Mouse (Mus musculus): ENCODE measurements around the gene Flt1. TPM values are rescaled to one million over a fixed set of nuclear protein-coding genes. Genes with fewer than 3 reads are reported as not detected.
A peak's percentile ranks its signal among the peaks of the same experiment; 100 is the strongest.

The Flt1 gene
- polyA plus RNA-seq, 1 experiment from 2014 or later: 11.1 TPM

GRCm38 (mm10) chr5:147748081-147748581 lies 22.3 kb upstream of the Flt1 start:
- H3K27me3 ChIP-seq: peaks cover 68% of the 10 kb centered on the region
- under 1% methylated on average over 15 of the region's 15 CpGs for WGBS
- no peaks in the 10 kb centered on the region for H3K9me3 ChIP-seq
- H3K27ac ChIP-seq: no peak overlapping the region
- peak overlapping the region; percentile 17 for H3K4me3 ChIP-seq
- H3K4me1 ChIP-seq (replicated peaks): peaks cover 24% of the 10 kb centered on the region
- H3K4me2 ChIP-seq: peak overlapping the region; percentile 49
- H3K36me3 ChIP-seq: no peaks in the 10 kb centered on the region
- 0 out of 2 replicates have a peak overlapping the region, but pooled peaks have one; percentile 15 for H3K9ac ChIP-seq
- ATAC-seq (ENCODE audit: low FRiP score): no peak

GRCm38 (mm10) chr5:147744900-147745653 lies 19.3 kb upstream of the Flt1 start:
- Histone ChIP-seq H3K4me1 (replicated peaks) (peaks cover 11% of the 10 kb centered on the region), H3K4me3 (no peak overlapping the region), H3K27ac (no peak overlapping the region), H3K36me3 (no peaks in the 10 kb centered on the region), H3K9me3 (no peaks in the 10 kb centered on the region), H3K9ac (no peak overlapping the region), H3K4me2 (no peak overlapping the region), H3K27me3 (peaks cover 41% of the 10 kb centered on the region)
- 93% methylated on average over 21 of the region's 21 CpGs for WGBS
- ATAC-seq (ENCODE audit: low FRiP score): no peak

- H3K36me3 ChIP-seq: no peaks in the 10 kb centered on the region
- H3K9me3 ChIP-seq: no peaks in the 10 kb centered on the region
- 79% methylated on average over 9 of the region's 9 CpGs for WGBS
- no peak for ATAC-seq (ENCODE audit: low FRiP score)
- H3K4me2 ChIP-seq: no peak overlapping the region
- H3K9ac ChIP-seq: no peak overlapping the region
- H3K4me1 ChIP-seq (replicated peaks): no peaks in the 10 kb centered on the region
- H3K27ac ChIP-seq: no peak overlapping the region
- no peak overlapping the region for H3K4me3 ChIP-seq
- peaks cover 16% of the 10 kb centered on the region for H3K27me3 ChIP-seq
Measured at GRCm38 (mm10) chr5:147742468-147743111, 16.8 kb upstream of the Flt1 start.

GRCm38 (mm10) chr5:147736766-147737280 lies 11.0 kb upstream of the Flt1 start:
- Histone ChIP-seq H3K36me3 (no peaks in the 10 kb centered on the region), H3K4me2 (no peak overlapping the region), H3K27ac (no peak overlapping the region), H3K4me3 (no peak overlapping the region), H3K4me1 (replicated peaks) (no peaks in the 10 kb centered on the region), H3K9me3 (no peaks in the 10 kb centered on the region), H3K27me3 (peaks cover 9% of the 10 kb centered on the region), H3K9ac (no peak overlapping the region)
- no peak for ATAC-seq (ENCODE audit: low FRiP score)
- WGBS: 82% methylated on average over 8 of the region's 8 CpGs

GRCm38 (mm10) chr5:147733682-147734081 lies 7.9 kb upstream of the Flt1 start:
- no peaks in the 10 kb centered on the region for H3K36me3 ChIP-seq
- no peak for ATAC-seq (ENCODE audit: low FRiP score)

GRCm38 (mm10) chr5:147732926-147733325 lies 7.1 kb upstream of the Flt1 start:
- 87% methylated on average over 5 of the region's 5 CpGs for WGBS
- no peak overlapping the region for H3K4me2 ChIP-seq
- ATAC-seq (ENCODE audit: low FRiP score): no peak

More at GRCm38 (mm10) chr5:147733682-147734081, 7.9 kb upstream of the Flt1 start:
- Histone ChIP-seq H3K4me1 (replicated peaks) (no peaks in the 10 kb centered on the region), H3K27me3 (peaks cover 37% of the 10 kb centered on the region), H3K9ac (no peak overlapping the region), H3K4me2 (no peak overlapping the region), H3K4me3 (no peak overlapping the region), H3K27ac (no peak overlapping the region), H3K9me3 (no peaks in the 10 kb centered on the region)
- 98% methylated on average over 1 of the region's 1 CpGs for WGBS

GRCm38 (mm10) chr5:147727481-147727880 lies 1.7 kb upstream of the Flt1 start:
- Histone ChIP-seq H3K27me3 (peaks cover 92% of the 10 kb centered on the region), H3K9me3 (no peaks in the 10 kb centered on the region), H3K4me3 (no peak overlapping the region), H3K4me2 (no peak overlapping the region), H3K4me1 (replicated peaks) (peaks cover 18% of the 10 kb centered on the region), H3K27ac (no peak overlapping the region), H3K9ac (no peak overlapping the region), H3K36me3 (no peaks in the 10 kb centered on the region)
- no peak for ATAC-seq (ENCODE audit: low FRiP score)
- 13% methylated on average over 12 of the region's 12 CpGs for WGBS

More at GRCm38 (mm10) chr5:147732926-147733325, 7.1 kb upstream of the Flt1 start:
- Histone ChIP-seq H3K9me3 (no peaks in the 10 kb centered on the region), H3K27me3 (peaks cover 44% of the 10 kb centered on the region), H3K9ac (no peak overlapping the region), H3K4me1 (replicated peaks) (no peaks in the 10 kb centered on the region), H3K36me3 (no peaks in the 10 kb centered on the region), H3K27ac (no peak overlapping the region), H3K4me3 (no peak overlapping the region)

GRCm38 (mm10) chr5:147726701-147727393 lies 1.0 kb upstream of the Flt1 start:
- Histone ChIP-seq H3K9ac (no peak overlapping the region), H3K36me3 (no peaks in the 10 kb centered on the region), H3K4me3 (peak overlapping the region; percentile 43; the same call in 1 of the 2 replicates), H3K27me3 (peaks cover 91% of the 10 kb centered on the region), H3K27ac (no peak overlapping the region), H3K9me3 (no peaks in the 10 kb centered on the region), H3K4me1 (replicated peaks) (peaks cover 18% of the 10 kb centered on the region), H3K4me2 (no peak overlapping the region; the same call in 1 of the 2 replicates)
- no peak for ATAC-seq (ENCODE audit: low FRiP score)
- 2% methylated on average over 18 of the region's 18 CpGs for WGBS

GRCm38 (mm10) chr5:147724945-147725830 lies 623 bp downstream of the Flt1 start:
- Histone ChIP-seq H3K4me2 (peak overlapping the region; percentile 65), H3K36me3 (no peaks in the 10 kb centered on the region), H3K27me3 (peaks cover 95% of the 10 kb centered on the region), H3K9me3 (no peaks in the 10 kb centered on the region), H3K4me3 (peak overlapping the region; percentile 43), H3K9ac (peak overlapping the region; percentile 58), H3K27ac (no peak overlapping the region), H3K4me1 (replicated peaks) (peaks cover 18% of the 10 kb centered on the region)
- under 1% methylated on average over 69 of the region's 69 CpGs for WGBS
- ATAC-seq (ENCODE audit: low FRiP score): peak; percentile 69

- Histone ChIP-seq H3K9me3 (no peaks in the 10 kb centered on the region), H3K27me3 (peaks cover 94% of the 10 kb centered on the region), H3K4me1 (replicated peaks) (peaks cover 18% of the 10 kb centered on the region), H3K36me3 (no peaks in the 10 kb centered on the region), H3K9ac (no peak overlapping the region), H3K27ac (no peak overlapping the region), H3K4me2 (no peak overlapping the region), H3K4me3 (peak overlapping the region; percentile 11; the same call in 1 of the 2 replicates)
- WGBS: 1% methylated on average over 14 of the region's 14 CpGs
- no peak for ATAC-seq (ENCODE audit: low FRiP score)
Measured at GRCm38 (mm10) chr5:147724391-147724790, 1.4 kb downstream of the Flt1 start.

- no peaks in the 10 kb centered on the region for H3K9me3 ChIP-seq
- peaks cover 94% of the 10 kb centered on the region for H3K27me3 ChIP-seq
- no peaks in the 10 kb centered on the region for H3K36me3 ChIP-seq
- no peak overlapping the region for H3K9ac ChIP-seq
- ATAC-seq (ENCODE audit: low FRiP score): no peak
- H3K27ac ChIP-seq: no peak overlapping the region
- H3K4me2 ChIP-seq: no peak overlapping the region
- peak overlapping the region; percentile 11 for H3K4me3 ChIP-seq
- H3K4me1 ChIP-seq (replicated peaks): peaks cover 18% of the 10 kb centered on the region
- 3% methylated on average over 17 of the region's 17 CpGs for WGBS
Measured at GRCm38 (mm10) chr5:147723811-147724210, 2.0 kb downstream of the Flt1 start.
